Mouse (Mus musculus): ENCODE data around the gene 1700008O03Rik. TPM values are rescaled to one million over a fixed set of nuclear protein-coding genes. Genes with fewer than 3 reads are reported as not detected.

The 1700008O03Rik gene
- polyA plus RNA-seq, 1 experiment, result not detected

GRCm38 (mm10) chr7:44351881-44352749 lies 33.5 kb downstream of the 1700008O03Rik start:
- no peak for TF ChIP-seq GATA1 (IDR thresholded peaks at IDR 0.05; ENCODE audit: borderline replicate concordance, low read length)
- peaks cover 99% of the 10 kb centered on the region for H3K27me3 ChIP-seq (replicated peaks)
- peaks cover 44% of the 10 kb centered on the region for H3K4me1 ChIP-seq
- H3K36me3 ChIP-seq (replicated peaks; ENCODE audit: low read length), result no peaks in the 10 kb centered on the region
- no peaks in the 10 kb centered on the region for H3K9me3 ChIP-seq
- no peak overlapping the region for H3K4me3 ChIP-seq (replicated peaks)

GRCm38 (mm10) chr7:44350957-44351711 lies 34.5 kb downstream of the 1700008O03Rik start:
- Histone ChIP-seq H3K4me1 (peaks cover 37% of the 10 kb centered on the region), H3K4me3 (replicated peaks) (peak overlapping the region; percentile 60), H3K36me3 (replicated peaks; ENCODE audit: low read length) (no peaks in the 10 kb centered on the region), H3K27me3 (replicated peaks) (peaks cover 97% of the 10 kb centered on the region), H3K9me3 (no peaks in the 10 kb centered on the region)
- TF ChIP-seq GATA1 (IDR thresholded peaks at IDR 0.05; ENCODE audit: borderline replicate concordance, low read length), result no peak
- no peak for TF ChIP-seq FLI1 (IDR thresholded peaks at IDR 0.05; ENCODE audit: low read length)

GRCm38 (mm10) chr7:44349043-44349442 lies 36.6 kb downstream of the 1700008O03Rik start:
- no peaks in the 10 kb centered on the region for H3K36me3 ChIP-seq (replicated peaks; ENCODE audit: low read length)
- H3K4me3 ChIP-seq (replicated peaks), result no peak overlapping the region
- peaks cover 93% of the 10 kb centered on the region for H3K27me3 ChIP-seq (replicated peaks)
- no peaks in the 10 kb centered on the region for H3K9me3 ChIP-seq
- no peak for TF ChIP-seq FLI1 (IDR thresholded peaks at IDR 0.05; ENCODE audit: low read length)
- peaks cover 42% of the 10 kb centered on the region for H3K4me1 ChIP-seq

- H3K27me3 ChIP-seq (replicated peaks), result peaks cover 92% of the 10 kb centered on the region
Observed at GRCm38 (mm10) chr7:44344622-44345021, 41.0 kb downstream of the 1700008O03Rik start.

GRCm38 (mm10) chr7:44343459-44344015 lies 42.1 kb downstream of the 1700008O03Rik start:
- TF ChIP-seq FLI1 (IDR thresholded peaks at IDR 0.05; ENCODE audit: low read length) (no peak), GATA1 (IDR thresholded peaks at IDR 0.05; ENCODE audit: borderline replicate concordance, low read length) (no peak)
- no peaks in the 10 kb centered on the region for H3K36me3 ChIP-seq (replicated peaks; ENCODE audit: low read length)
- peaks cover 92% of the 10 kb centered on the region for H3K27me3 ChIP-seq (replicated peaks)
- H3K9me3 ChIP-seq, result no peaks in the 10 kb centered on the region
- H3K4me1 ChIP-seq, result peaks cover 6% of the 10 kb centered on the region; the same call in 1 of the 2 replicates
- H3K4me3 ChIP-seq (replicated peaks), result no peak overlapping the region

More at GRCm38 (mm10) chr7:44344622-44345021, 41.0 kb downstream of the 1700008O03Rik start:
- TF ChIP-seq FLI1 (IDR thresholded peaks at IDR 0.05; ENCODE audit: low read length), result no peak
- no peak for TF ChIP-seq GATA1 (IDR thresholded peaks at IDR 0.05; ENCODE audit: borderline replicate concordance, low read length)
- H3K36me3 ChIP-seq (replicated peaks; ENCODE audit: low read length), result no peaks in the 10 kb centered on the region
- peaks cover 6% of the 10 kb centered on the region; the same call in 1 of the 2 replicates for H3K4me1 ChIP-seq
- H3K4me3 ChIP-seq (replicated peaks), result peak overlapping the region; percentile 83
- H3K9me3 ChIP-seq, result no peaks in the 10 kb centered on the region

- Histone ChIP-seq H3K4me1 (peaks cover 6% of the 10 kb centered on the region; the same call in 1 of the 2 replicates), H3K9me3 (no peaks in the 10 kb centered on the region), H3K27me3 (replicated peaks) (peaks cover 94% of the 10 kb centered on the region), H3K4me3 (replicated peaks) (no peak overlapping the region), H3K36me3 (replicated peaks; ENCODE audit: low read length) (no peaks in the 10 kb centered on the region)
- TF ChIP-seq GATA1 (IDR thresholded peaks at IDR 0.05; ENCODE audit: borderline replicate concordance, low read length) (no peak), FLI1 (IDR thresholded peaks at IDR 0.05; ENCODE audit: low read length) (no peak)
Observed at GRCm38 (mm10) chr7:44341714-44342113, 43.9 kb downstream of the 1700008O03Rik start.

- no peak for TF ChIP-seq FLI1 (IDR thresholded peaks at IDR 0.05; ENCODE audit: low read length)
- no peak for TF ChIP-seq GATA1 (IDR thresholded peaks at IDR 0.05; ENCODE audit: borderline replicate concordance, low read length)
- H3K4me1 ChIP-seq, result peaks cover 6% of the 10 kb centered on the region; the same call in 1 of the 2 replicates
- H3K36me3 ChIP-seq (replicated peaks; ENCODE audit: low read length), result no peaks in the 10 kb centered on the region
- H3K9me3 ChIP-seq, result no peaks in the 10 kb centered on the region
- H3K27me3 ChIP-seq (replicated peaks), result peaks cover 94% of the 10 kb centered on the region
- H3K4me3 ChIP-seq (replicated peaks), result no peak overlapping the region
Observed at GRCm38 (mm10) chr7:44341119-44341518, 44.5 kb downstream of the 1700008O03Rik start.

GRCm38 (mm10) chr7:44340226-44340625 lies 45.4 kb downstream of the 1700008O03Rik start:
- TF ChIP-seq FLI1 (IDR thresholded peaks at IDR 0.05; ENCODE audit: low read length) (no peak), GATA1 (IDR thresholded peaks at IDR 0.05; ENCODE audit: borderline replicate concordance, low read length) (no peak)
- Histone ChIP-seq H3K4me3 (replicated peaks) (no peak overlapping the region), H3K4me1 (peaks cover 6% of the 10 kb centered on the region; the same call in 1 of the 2 replicates), H3K36me3 (replicated peaks; ENCODE audit: low read length) (no peaks in the 10 kb centered on the region), H3K27me3 (replicated peaks) (peaks cover 94% of the 10 kb centered on the region), H3K9me3 (no peaks in the 10 kb centered on the region)

- Histone ChIP-seq H3K4me1 (no peaks in the 10 kb centered on the region), H3K4me3 (replicated peaks) (no peak overlapping the region), H3K36me3 (replicated peaks; ENCODE audit: low read length) (no peaks in the 10 kb centered on the region), H3K27me3 (replicated peaks) (peaks cover 94% of the 10 kb centered on the region), H3K9me3 (no peaks in the 10 kb centered on the region)
- TF ChIP-seq FLI1 (IDR thresholded peaks at IDR 0.05; ENCODE audit: low read length), result no peak
Observed at GRCm38 (mm10) chr7:44337121-44337849, 48.3 kb downstream of the 1700008O03Rik start.

Data from megakaryocyte, embryonic 14.5 days (primary cell).